Mouse (Mus musculus) thymus, adult 2 months (tissue): ENCODE measurements at regions not wholly inside any gene's neighbourhood (a gene's known extent, or its start where the extent isn't known, plus 50 kb on each side); places are given as distances from the start of the nearest gene placed in this dataset.

Source experiments
- DNase-seq: peaks from one replicate; pipeline ENCODE4 v3.0.0; 2021
- H3K27ac ChIP-seq: fragments of 200-500 bp; 2 replicates; pipeline ENCODE4 v1.5.1; 2012; ENCODE audit warnings: low read length, control low read depth; ENCODE audit not compliant: control insufficient read depth, insufficient read depth
- H3K27me3 ChIP-seq: fragments of 200-500 bp; 2 replicates; pipeline ENCODE4 v1.6.1; 2012; ENCODE audit warnings: mild to moderate bottlenecking, low read length, moderate library complexity, mixed read lengths; ENCODE audit not compliant: control insufficient read depth, insufficient read depth
- H3K36me3 ChIP-seq: fragments of 200-500 bp; 2 replicates; pipeline ENCODE4 v1.6.1; 2012; ENCODE audit warnings: mild to moderate bottlenecking, low read length, moderate library complexity; ENCODE audit not compliant: control insufficient read depth, insufficient read depth
- H3K4me1 ChIP-seq: fragments of 200-500 bp; replicated peaks from 2 replicates; pipeline ENCODE4 v1.6.1; 2012; ENCODE audit warnings: low read length; ENCODE audit not compliant: control insufficient read depth, insufficient read depth
- H3K4me3 ChIP-seq: fragments of 200-500 bp; 2 replicates; pipeline ENCODE4 v1.5.1; 2012; ENCODE audit warnings: mild to moderate bottlenecking, low read length, control low read depth, moderate library complexity; ENCODE audit not compliant: control insufficient read depth, insufficient read depth
- CTCF ChIP-seq: fragments of 200-500 bp; IDR thresholded peaks from 2 replicates; pipeline ENCODE4 v1.5.1; 2012; ENCODE audit warnings: mild to moderate bottlenecking, control low read depth, low read length, moderate library complexity, borderline replicate concordance; ENCODE audit not compliant: control insufficient read depth, poor library complexity, insufficient read depth; ENCODE audit errors: extremely low read depth
- POLR2A ChIP-seq: fragments of 200-500 bp; IDR thresholded peaks from 2 replicates; pipeline ENCODE4 v1.6.1; 2012; ENCODE audit warnings: mild to moderate bottlenecking, low read length, control low read depth, moderate library complexity; ENCODE audit not compliant: control insufficient read depth, poor library complexity, insufficient read depth; ENCODE audit errors: extremely low read depth
- WGBS: fragments of 180-500 bp; shearing (Covaris S2); methylation state at CpG from one replicate; pipeline ENCODE4 v1.1.7; 2018; 5-methylcytosine and 5-hydroxymethylcytosine counted together

- no peak overlapping the region for H3K27ac ChIP-seq
- H3K4me1 ChIP-seq, result peaks cover 15% of the 10 kb centered on the region
- no peak for TF ChIP-seq POLR2A
- TF ChIP-seq CTCF, result no peak
- 95% methylated on average over 10 of the region's 10 CpGs for WGBS
- DNase-seq, result no peak
- H3K4me3 ChIP-seq, result no peak overlapping the region
- H3K36me3 ChIP-seq, result no peaks in the 10 kb centered on the region
- H3K27me3 ChIP-seq, result no peaks in the 10 kb centered on the region
These were observed 53.5 kb upstream of the Osbpl8 start for GRCm38 (mm10) chr10:111111020-111111419.

- no peaks in the 10 kb centered on the region for H3K36me3 ChIP-seq
- WGBS, result 47% methylated on average over 24 of the region's 24 CpGs
- H3K27me3 ChIP-seq, result no peaks in the 10 kb centered on the region
- peak overlapping the region; percentile 43 for H3K4me3 ChIP-seq
- peak; percentile 45 for DNase-seq
- peaks cover 21% of the 10 kb centered on the region for H3K4me1 ChIP-seq
- no peak overlapping the region for H3K27ac ChIP-seq
- TF ChIP-seq POLR2A (no peak), CTCF (no peak)
These were observed 55.6 kb upstream of the Osbpl8 start for GRCm38 (mm10) chr10:111108658-111109633.

DNA sequence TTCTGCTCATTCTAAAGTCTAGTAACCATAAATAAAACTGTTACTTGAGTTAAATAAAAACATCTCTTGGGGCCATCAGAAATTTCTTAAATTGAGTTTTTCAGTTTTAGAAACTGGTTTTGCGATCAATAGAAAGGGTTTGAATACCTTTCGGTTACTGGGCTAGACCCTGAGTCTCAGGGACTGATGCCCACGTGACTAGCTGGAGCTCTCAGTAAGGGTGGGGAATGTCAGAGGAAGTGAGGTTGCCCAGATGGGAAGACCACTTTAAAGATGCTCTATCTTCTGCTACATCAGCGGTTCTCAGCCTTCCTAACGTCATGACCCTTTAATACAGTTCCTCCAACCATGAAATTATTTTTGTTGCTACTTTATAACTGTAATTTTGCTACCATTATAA lies 56.7 kb upstream of the Osbpl8 start:
- TF ChIP-seq POLR2A, result no peak
- TF ChIP-seq CTCF, result no peak
- Histone ChIP-seq H3K4me3 (no peak overlapping the region), H3K27me3 (no peaks in the 10 kb centered on the region), H3K36me3 (no peaks in the 10 kb centered on the region), H3K27ac (no peak overlapping the region), H3K4me1 (peaks cover 26% of the 10 kb centered on the region)
- WGBS, result 21% methylated on average over 5 of the region's 5 CpGs
- DNase-seq, result no peak

DNA sequence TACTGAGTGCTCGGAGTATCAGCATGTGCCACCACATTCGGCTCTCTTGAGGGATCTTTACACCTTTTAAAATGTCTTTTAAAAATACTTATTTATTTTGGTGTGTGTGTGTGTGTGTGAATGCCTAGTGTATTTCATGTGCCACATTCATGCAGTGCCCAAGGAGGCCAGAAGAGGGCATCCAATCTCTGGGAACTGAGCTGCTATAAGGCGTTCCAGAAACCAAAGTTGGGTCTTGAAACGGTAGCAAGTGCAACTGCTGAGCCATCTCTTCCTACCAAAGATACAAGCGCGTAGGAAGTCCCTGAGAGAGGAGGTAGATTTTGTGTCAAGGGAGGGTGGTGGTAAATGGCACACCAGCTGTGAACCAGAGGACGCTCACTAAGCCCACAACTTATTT lies 57.2 kb upstream of the Osbpl8 start:
- Histone ChIP-seq H3K4me3 (no peak overlapping the region), H3K36me3 (no peaks in the 10 kb centered on the region), H3K27me3 (no peaks in the 10 kb centered on the region), H3K27ac (no peak overlapping the region), H3K4me1 (peaks cover 28% of the 10 kb centered on the region)
- DNase-seq, result peak; percentile 86
- 24% methylated on average over 7 of the region's 7 CpGs for WGBS
- TF ChIP-seq CTCF (no peak), POLR2A (no peak)

GRCm38 (mm10) chr10:111106411-111106810 lies 58.1 kb upstream of the Osbpl8 start:
- no peak for DNase-seq
- Histone ChIP-seq H3K27ac (no peak overlapping the region), H3K27me3 (no peaks in the 10 kb centered on the region), H3K4me3 (no peak overlapping the region), H3K36me3 (no peaks in the 10 kb centered on the region), H3K4me1 (peaks cover 33% of the 10 kb centered on the region)
- 95% methylated on average over 5 of the region's 5 CpGs for WGBS
- TF ChIP-seq CTCF, result no peak
- no peak for TF ChIP-seq POLR2A

DNA sequence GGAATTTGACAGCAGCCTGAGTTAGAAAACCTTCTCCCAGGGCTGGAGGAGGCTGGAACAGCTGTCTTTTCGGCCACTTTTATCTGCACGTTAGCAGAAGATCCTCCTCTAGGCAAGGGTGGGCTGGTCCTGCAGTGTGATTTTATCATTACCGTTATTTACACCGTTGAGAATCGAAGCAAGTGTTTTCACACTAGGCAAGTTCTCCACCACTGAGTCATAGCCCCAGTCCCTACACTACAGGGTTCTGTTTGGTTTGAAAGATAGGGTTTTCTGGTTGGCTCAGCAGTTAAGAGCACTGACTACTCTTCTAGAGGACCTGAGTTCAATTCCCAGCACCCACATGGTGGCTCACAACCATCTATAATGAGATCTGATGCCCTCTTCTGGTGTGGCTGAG lies 58.9 kb upstream of the Osbpl8 start:
- no peaks in the 10 kb centered on the region for H3K27me3 ChIP-seq
- DNase-seq, result no peak
- WGBS, result 97% methylated on average over 5 of the region's 5 CpGs
- TF ChIP-seq POLR2A (no peak), CTCF (no peak)
- no peak overlapping the region for H3K4me3 ChIP-seq
- no peak overlapping the region for H3K27ac ChIP-seq
- H3K4me1 ChIP-seq, result peaks cover 33% of the 10 kb centered on the region
- H3K36me3 ChIP-seq, result no peaks in the 10 kb centered on the region

DNA sequence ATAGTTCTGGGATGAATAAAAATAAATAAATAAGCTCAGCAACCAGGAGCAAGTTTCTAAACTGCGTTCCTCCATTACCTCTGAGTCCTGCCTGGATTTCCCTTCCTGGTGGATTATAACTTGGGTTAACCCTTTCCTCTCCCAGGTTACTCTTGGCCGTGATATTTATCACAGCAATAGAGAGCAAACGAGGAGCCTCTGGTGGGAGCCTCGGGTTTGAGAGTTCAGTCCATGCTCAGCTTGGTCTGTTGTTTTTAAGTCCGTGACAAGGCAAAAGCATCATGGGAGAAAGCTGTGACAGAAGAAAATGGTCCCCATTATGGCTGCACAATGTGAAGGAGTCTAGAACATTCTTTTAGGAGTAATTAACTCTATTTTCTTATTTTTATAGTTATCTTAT lies 61.0 kb upstream of the Osbpl8 start:
- H3K27me3 ChIP-seq, result no peaks in the 10 kb centered on the region
- TF ChIP-seq POLR2A (no peak), CTCF (no peak)
- WGBS, result 69% methylated on average over 5 of the region's 5 CpGs
- H3K4me3 ChIP-seq, result no peak overlapping the region
- H3K27ac ChIP-seq, result no peak overlapping the region
- no peak for DNase-seq
- no peaks in the 10 kb centered on the region for H3K36me3 ChIP-seq
- H3K4me1 ChIP-seq, result peaks cover 21% of the 10 kb centered on the region
